Mouse (Mus musculus) E14TG2a.4 (cell line): ENCODE data around the gene Traf3ip2.

Experiments
- CTCF ChIP-seq: conservative IDR thresholded peaks from 2 replicates; pipeline ENCODE4 v1.5.1; 2014; ENCODE audit warnings: low read length
- NANOG ChIP-seq: IDR thresholded peaks from 2 replicates; pipeline ENCODE4 v1.6.1; 2014; ENCODE audit warnings: borderline replicate concordance, low read length, mixed read lengths
- POU5F1 ChIP-seq: IDR thresholded peaks from 2 replicates; pipeline ENCODE4 v1.6.1; 2014; ENCODE audit warnings: low read length, borderline replicate concordance

DNA sequence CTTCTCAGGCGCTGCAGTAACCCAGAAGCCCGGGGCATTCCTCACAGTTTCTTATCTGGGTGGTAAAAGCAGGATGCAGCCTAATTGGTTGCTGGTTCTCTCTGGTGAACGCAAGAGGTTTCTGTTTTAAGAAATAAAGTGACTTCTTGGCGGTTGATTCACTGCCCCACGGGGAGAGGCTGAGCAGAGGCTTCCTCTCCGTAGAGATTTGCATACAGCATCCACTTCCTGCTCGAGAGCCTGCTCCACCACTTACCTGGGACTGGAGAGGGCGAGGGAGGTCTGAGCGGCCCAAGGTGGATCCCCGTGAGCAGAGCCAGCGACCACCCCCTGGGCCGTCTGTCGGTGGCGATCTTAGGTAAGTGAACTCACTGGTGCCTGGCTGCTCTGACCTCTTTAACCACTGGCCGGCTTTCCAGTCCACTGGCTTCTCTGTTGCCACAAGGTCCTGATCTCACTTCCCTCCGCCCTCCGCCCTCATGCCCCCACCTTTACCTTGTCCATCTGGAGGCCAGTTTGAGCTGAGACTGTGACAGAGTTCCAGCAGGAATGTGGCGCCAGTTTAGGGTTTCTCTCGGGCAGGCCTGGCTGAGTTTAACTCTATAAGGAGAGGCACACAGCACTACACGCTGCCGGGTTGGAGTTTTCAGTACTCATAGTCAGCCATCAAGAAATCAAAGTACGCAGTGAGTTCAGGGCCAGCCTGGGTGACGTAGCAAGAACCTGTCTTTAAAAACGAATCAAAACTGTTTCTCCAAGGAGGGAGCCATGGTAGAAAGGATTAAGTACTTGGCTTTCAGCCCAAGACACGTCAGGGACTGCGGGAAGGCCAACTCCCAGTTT lies 476 bp downstream of the Traf3ip2 start:
- no peak for TF ChIP-seq CTCF
- TF ChIP-seq NANOG, result no peak
- no peak for TF ChIP-seq POU5F1
